Mouse (Mus musculus): ENCODE results near the gene Gadd45b. TPM values are rescaled to one million over a fixed set of nuclear protein-coding genes. Genes with fewer than 3 reads are reported as not detected.

The Gadd45b gene
- polyA plus RNA-seq, 1 experiment, result 96.0 TPM

DNA sequence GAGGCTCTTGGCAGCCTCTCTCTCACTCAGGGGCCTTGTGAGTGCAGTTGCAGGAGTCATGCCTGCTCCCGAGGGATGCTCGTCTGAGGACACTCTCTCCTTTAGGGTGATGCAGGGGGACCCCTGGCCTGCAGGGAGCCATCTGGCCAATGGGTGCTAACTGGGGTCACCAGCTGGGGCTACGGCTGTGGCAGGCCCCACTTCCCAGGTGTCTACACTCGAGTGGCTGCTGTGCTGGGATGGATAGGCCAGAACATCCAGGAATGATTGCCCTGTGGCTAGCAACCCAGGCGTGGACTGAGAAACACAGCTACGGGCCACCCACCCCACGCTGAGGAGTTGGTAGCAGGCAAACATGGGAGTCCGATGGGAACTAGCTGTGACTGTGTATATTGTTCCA, 30.8 kb upstream of the Gadd45b start:
- H3K9me3 ChIP-seq, result no peaks in the 10 kb centered on the region
- peaks cover 38% of the 10 kb centered on the region for H3K4me1 ChIP-seq
- TF ChIP-seq FLI1 (IDR thresholded peaks at IDR 0.05; ENCODE audit: low read length), result no peak
- no peak for TF ChIP-seq GATA1 (IDR thresholded peaks at IDR 0.05; ENCODE audit: borderline replicate concordance, low read length)
- H3K27me3 ChIP-seq (replicated peaks), result peaks cover 8% of the 10 kb centered on the region
- H3K36me3 ChIP-seq (replicated peaks; ENCODE audit: low read length), result peaks cover 59% of the 10 kb centered on the region
- H3K4me3 ChIP-seq (replicated peaks), result peak overlapping the region; percentile 96

DNA sequence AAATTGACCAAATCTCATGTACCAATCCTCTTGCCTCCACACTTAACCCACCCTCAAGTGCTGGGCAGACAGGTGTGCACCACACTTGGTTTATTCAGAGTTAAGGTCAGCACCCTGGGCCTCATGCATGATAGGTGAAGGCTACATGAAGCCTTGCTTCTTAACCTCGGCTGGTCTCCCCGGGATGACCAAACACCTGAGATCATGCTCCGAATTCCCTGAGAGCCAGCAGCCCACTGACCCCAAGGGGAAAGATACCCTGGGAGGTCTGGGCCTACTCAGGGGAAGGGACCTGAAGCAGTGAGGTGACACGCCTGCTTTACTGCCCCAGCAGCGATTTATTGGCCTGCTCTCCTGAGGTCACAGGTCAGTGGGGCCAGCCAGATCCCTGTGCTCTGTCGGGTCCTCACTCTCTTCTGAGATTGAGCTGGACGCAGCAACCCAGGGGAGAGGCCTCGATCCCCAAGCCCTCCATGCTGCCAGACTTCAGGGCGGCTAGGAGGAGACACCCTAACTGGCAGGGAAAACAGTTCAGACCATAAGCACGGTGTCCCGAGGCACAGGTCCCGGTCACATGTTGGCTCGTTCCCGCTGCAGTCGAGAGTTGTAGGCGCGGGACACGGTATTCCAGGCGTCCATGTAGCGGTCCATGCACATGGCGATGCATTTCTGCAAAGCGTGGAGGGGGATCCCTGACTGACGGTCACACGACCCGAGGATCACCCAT, 30.1 kb upstream of the Gadd45b start:
- H3K4me1 ChIP-seq, result peaks cover 38% of the 10 kb centered on the region
- peaks cover 65% of the 10 kb centered on the region for H3K36me3 ChIP-seq (replicated peaks; ENCODE audit: low read length)
- TF ChIP-seq GATA1 (IDR thresholded peaks at IDR 0.05; ENCODE audit: borderline replicate concordance, low read length) (no peak), FLI1 (IDR thresholded peaks at IDR 0.05; ENCODE audit: low read length) (no peak)
- H3K4me3 ChIP-seq (replicated peaks), result peak overlapping the region; percentile 96
- H3K27me3 ChIP-seq (replicated peaks), result peaks cover 6% of the 10 kb centered on the region
- no peaks in the 10 kb centered on the region for H3K9me3 ChIP-seq

DNA sequence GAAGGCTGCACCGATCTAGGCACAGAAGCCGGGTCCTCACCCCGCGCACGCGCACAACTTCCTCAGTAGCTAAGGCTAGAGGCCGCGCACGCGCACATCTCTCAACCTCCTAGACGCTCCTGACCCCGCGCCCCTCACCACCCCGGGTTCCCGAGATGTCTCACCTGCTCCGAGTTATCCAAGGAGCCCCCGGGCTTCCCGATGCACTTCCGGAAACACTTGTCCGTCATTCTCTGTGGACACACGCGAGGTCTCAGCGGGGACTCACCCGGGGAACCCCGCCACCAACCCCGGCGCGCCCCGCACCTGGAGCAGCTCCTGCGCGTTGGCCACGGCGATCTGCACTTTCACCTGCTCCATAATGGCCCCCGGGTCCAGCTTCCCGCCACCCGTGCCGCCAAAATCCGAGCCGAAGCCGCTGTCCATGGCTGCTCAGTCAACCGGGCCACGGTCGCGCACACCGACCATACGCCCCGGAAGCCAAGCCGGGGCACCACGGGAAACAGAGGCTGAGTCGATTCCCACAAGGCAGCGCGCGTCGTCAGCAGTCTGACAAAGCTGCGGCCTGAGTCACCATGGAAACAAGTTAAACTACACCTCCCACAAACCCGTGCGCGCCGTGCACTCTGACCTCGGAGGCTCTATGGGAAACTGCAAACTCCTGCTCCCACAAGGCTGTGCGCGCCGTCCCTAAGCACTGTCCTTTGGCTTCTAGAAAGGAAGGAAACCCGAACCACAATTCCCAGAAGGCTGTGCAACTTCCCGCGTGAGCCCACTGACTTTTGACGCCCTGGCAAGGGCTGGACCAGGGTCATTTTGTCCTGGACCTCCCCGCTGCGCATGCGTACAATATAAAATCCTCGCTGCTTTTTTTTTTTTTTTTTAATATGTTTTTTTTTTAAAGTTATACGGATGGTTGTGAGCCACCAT, 29.3 kb upstream of the Gadd45b start, which contains the start of gene Timm13:
Gene Timm13, minus strand, starts transcription at position 652 of the 930 bp plus-strand sequence.
- peaks cover 38% of the 10 kb centered on the region for H3K4me1 ChIP-seq
- no peaks in the 10 kb centered on the region for H3K9me3 ChIP-seq
- no peaks in the 10 kb centered on the region for H3K27me3 ChIP-seq (replicated peaks)
- H3K36me3 ChIP-seq (replicated peaks; ENCODE audit: low read length), result peaks cover 74% of the 10 kb centered on the region
- H3K4me3 ChIP-seq (replicated peaks), result peak within 1 kb of the TSS; percentile 96
- TF ChIP-seq FLI1 (IDR thresholded peaks at IDR 0.05; ENCODE audit: low read length), result peak; percentile 43; the same call in 1 of the 2 replicates
- TF ChIP-seq GATA1 (IDR thresholded peaks at IDR 0.05; ENCODE audit: borderline replicate concordance, low read length), result no peak

DNA sequence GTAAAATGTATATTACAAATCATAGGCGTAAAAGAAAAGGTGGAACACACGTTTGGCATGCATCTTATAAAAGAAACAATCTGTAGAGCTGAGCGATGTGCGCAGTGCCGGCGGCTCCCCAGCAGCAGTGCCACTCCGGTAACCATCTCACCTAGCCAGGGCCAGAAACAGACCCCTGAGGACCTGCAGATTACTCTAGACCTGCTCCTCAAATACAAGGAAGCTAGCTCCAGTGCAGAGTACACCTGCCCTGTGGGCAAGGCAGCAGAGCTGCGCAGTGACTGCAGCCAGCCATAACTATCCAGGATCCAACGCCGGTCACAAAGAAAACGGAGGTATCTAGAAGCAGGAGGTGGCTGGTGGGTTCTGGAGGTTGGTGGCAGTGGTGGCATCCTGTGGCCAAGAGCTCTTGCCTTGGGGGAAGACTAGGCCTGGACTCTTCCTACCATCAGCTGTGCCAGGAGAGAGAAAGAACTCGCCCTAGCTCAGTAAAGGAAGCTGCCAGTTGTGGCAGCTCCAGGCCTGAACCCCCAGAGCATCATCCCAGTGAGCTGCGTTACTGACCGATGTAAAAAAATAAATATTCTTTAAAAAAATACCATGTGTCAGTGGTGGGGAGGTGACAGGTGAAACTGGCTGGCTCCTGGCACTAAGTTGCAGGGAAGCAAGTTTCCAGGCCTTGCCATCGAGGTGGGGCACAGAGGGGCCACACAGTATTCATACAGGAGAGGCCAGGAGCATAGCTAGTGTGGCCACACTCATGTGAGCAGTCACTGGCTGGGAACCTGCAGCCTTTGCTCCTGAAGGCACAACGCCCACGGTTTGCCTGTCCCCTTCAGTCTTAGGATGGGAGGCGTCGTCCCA, 28.2 kb upstream of the Gadd45b start:
- peaks cover 82% of the 10 kb centered on the region for H3K36me3 ChIP-seq (replicated peaks; ENCODE audit: low read length)
- TF ChIP-seq GATA1 (IDR thresholded peaks at IDR 0.05; ENCODE audit: borderline replicate concordance, low read length), result no peak
- no peak for TF ChIP-seq FLI1 (IDR thresholded peaks at IDR 0.05; ENCODE audit: low read length)
- no peaks in the 10 kb centered on the region for H3K9me3 ChIP-seq
- H3K4me1 ChIP-seq, result peaks cover 38% of the 10 kb centered on the region
- H3K4me3 ChIP-seq (replicated peaks), result peak overlapping the region; percentile 78
- no peaks in the 10 kb centered on the region for H3K27me3 ChIP-seq (replicated peaks)

DNA sequence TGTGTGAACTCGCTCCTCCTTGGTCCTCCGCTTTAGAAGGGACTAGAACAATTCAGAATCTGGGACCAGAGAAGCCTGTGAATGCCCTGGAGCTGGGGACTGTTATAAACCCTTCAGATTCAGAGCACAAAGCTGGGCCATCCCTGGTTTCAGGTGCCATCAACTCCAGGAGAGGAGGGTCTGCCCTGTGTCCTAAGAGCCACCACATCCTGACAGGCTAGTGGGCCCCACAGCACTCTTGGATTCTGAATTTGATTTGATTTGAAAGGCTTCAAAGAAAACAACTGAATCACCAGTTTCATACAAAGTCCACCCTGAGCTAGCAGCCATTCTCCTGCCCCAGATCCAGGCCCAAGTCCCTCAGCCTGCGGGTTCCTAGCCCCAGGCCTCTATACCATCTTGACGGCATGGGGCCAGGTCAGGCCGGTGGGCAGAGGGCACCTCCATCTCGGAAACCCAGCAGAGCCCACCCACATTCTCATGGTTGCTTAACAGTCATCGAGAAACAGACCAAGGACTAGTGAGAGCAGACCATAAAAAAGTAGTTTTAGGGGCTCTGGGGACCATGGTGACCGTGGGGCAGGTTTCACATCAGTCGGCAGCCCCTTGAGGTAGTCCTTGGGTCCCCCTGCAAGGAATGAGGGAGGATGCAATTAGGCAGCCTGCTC, 27.5 kb upstream of the Gadd45b start:
- no peaks in the 10 kb centered on the region for H3K9me3 ChIP-seq
- peaks cover 81% of the 10 kb centered on the region for H3K36me3 ChIP-seq (replicated peaks; ENCODE audit: low read length)
- TF ChIP-seq GATA1 (IDR thresholded peaks at IDR 0.05; ENCODE audit: borderline replicate concordance, low read length), result no peak
- TF ChIP-seq FLI1 (IDR thresholded peaks at IDR 0.05; ENCODE audit: low read length), result no peak
- no peaks in the 10 kb centered on the region for H3K27me3 ChIP-seq (replicated peaks)
- peak overlapping the region; percentile 28 for H3K4me3 ChIP-seq (replicated peaks)
- H3K4me1 ChIP-seq, result peaks cover 38% of the 10 kb centered on the region

DNA sequence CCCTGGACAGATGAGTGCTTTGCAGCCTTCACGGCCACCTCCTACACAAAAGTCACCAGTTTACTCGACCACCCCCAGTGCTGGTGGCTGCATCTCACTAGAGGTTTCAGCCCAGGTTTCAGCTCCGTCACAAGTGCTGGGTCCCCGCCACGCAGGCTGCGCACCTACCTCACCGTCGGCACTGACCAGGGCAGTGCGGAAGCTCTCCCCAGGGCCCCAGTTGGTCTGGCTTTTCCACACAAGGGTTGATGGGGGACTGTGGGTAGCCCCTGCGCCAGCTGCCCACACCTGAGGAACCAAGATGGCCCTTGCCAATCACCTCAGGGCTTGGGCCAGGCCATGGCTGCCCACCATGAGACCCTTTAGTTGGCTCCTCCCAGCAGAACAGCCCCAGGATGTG, 26.6 kb upstream of the Gadd45b start:
- H3K4me3 ChIP-seq (replicated peaks), result no peak overlapping the region
- H3K27me3 ChIP-seq (replicated peaks), result no peaks in the 10 kb centered on the region
- peaks cover 30% of the 10 kb centered on the region for H3K4me1 ChIP-seq
- TF ChIP-seq GATA1 (IDR thresholded peaks at IDR 0.05; ENCODE audit: borderline replicate concordance, low read length) (no peak), FLI1 (IDR thresholded peaks at IDR 0.05; ENCODE audit: low read length) (no peak)
- H3K36me3 ChIP-seq (replicated peaks; ENCODE audit: low read length), result peaks cover 81% of the 10 kb centered on the region
- no peaks in the 10 kb centered on the region for H3K9me3 ChIP-seq

DNA sequence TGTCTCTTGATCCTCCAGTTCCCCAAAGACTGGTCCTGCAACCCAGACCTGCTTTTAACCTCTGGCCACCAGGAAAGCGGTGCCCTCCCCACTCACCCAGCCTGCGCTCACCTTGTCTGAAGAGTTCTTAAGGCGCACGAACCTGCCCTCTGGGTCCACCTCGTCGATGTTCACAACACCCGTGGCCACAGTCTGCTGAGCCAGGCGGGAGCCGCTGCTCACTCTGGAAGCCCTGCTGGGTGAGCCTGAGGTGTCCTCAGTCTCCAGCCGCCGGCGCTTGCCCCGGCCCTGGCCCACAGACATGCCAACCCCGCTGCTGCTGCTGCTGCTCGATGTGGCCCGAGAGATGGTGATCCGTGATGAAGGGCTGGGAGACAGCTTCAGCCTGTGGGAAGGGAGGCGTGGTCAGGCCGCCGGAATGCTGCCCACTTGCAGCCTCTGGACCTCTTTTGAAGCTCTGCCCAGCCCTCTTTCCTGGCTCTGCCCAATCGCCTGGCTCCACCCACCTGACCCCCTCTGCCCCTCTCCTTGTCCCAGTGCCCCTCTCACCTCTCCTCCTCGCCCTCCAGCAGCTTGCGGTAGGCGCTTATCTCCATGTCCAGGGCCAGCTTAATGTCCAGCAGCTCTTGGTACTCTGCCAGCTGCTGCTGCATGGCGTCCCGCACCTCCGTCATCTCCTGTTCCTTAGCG, 25.7 kb upstream of the Gadd45b start:
- TF ChIP-seq FLI1 (IDR thresholded peaks at IDR 0.05; ENCODE audit: low read length), result no peak
- TF ChIP-seq GATA1 (IDR thresholded peaks at IDR 0.05; ENCODE audit: borderline replicate concordance, low read length), result no peak
- Histone ChIP-seq H3K36me3 (replicated peaks; ENCODE audit: low read length) (peaks cover 81% of the 10 kb centered on the region), H3K4me3 (replicated peaks) (no peak overlapping the region), H3K4me1 (peaks cover 21% of the 10 kb centered on the region), H3K27me3 (replicated peaks) (no peaks in the 10 kb centered on the region), H3K9me3 (no peaks in the 10 kb centered on the region)

DNA sequence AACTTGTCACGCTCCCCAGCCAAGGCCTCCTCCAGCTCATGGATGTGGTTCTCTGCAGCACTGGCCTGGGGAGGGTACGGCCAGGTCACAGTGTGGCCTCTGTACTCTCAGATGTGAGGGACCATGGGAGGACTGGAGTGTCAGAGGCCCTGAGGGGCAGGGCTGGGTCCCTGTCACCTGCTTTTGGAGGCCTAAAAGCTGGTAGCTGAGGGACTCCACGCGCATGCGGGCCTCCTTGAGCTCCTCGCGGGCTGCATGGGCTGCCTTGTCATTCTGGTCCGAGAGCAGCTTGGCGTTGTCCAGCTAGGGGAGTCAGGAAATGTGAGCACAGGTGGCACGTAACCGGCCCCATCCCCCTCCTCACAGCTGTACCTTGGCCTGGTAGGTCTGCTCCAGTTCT, 25.2 kb upstream of the Gadd45b start:
- H3K4me3 ChIP-seq (replicated peaks), result no peak overlapping the region
- TF ChIP-seq GATA1 (IDR thresholded peaks at IDR 0.05; ENCODE audit: borderline replicate concordance, low read length), result no peak
- TF ChIP-seq FLI1 (IDR thresholded peaks at IDR 0.05; ENCODE audit: low read length), result no peak
- H3K36me3 ChIP-seq (replicated peaks; ENCODE audit: low read length), result peaks cover 81% of the 10 kb centered on the region
- H3K9me3 ChIP-seq, result no peaks in the 10 kb centered on the region
- H3K27me3 ChIP-seq (replicated peaks), result no peaks in the 10 kb centered on the region
- H3K4me1 ChIP-seq, result peaks cover 16% of the 10 kb centered on the region
